Mouse (Mus musculus) ovary, adult 18-20 months (tissue): ENCODE data around the gene Med22.
"Not testable (repeated sequence)": the region's sequence is repeated elsewhere in the genome, so short reads cannot be mapped to it uniquely, and the experiment has no call there.

Source experiments
- DNase-seq: peaks from one replicate; pipeline ENCODE4 v3.0.0; 2022; ENCODE audit warnings: low spot score, mixed read lengths

Gene Med22

DNA sequence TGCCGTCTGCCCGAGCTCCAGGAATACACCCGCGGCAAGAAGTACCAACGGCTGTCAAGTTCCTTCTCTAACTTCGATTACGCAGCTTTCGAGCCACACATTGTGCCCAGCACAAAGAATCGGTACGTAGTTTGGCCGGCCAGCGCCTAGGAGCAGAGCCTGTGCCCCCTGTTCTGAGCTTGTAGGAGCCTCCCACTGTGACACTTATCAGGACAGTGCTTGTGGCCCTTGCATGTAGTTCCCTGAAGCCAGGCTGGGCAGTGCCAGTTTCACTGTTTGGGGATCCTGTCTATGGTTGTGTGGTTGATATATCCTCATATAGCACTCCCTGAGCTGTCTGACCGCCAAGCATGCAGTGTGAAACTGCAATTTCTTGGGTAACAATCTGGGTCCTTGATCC lies 6.3 kb upstream of the Med22 start:
- no peak for DNase-seq

DNA sequence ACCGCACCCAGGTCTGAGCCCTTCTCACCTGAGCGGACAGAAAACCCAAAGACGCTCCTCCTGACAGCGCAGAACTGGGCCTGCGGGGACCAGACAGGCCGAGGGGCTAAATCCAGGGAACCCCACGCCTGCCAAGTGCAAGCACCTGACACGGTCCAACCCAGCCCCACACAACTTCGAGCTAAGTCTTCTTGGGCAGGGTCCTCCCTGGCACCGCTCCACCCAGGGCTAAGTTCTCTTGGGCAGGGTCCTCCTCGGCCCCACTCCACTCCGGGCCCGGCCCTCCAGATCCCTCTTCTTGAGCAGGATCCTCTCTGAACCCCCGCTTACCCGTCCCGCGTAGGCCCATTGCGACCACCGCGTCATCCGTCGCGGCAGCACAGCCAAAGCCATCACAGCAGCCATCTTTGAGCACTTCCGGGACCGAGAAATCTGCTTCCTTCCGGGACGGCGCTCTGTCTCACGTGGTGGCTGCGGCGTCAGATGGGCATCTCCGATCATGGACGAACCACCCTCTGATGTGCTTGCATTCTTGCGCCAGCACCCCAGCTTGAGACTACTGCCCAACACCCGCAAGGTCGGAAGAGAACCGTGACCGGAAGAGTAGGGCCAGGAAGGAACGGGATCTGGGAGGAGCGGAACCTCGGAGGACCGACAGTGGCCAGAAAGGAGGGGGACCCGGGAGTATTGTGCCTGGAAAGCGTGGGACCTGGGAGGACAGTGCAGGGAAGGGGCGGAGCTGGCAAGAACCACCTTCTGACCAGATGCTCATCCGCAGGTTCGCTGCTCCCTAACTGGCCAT lies 5.7 kb upstream of the Med22 start, which contains the start of the genes Surf2 and Surf1:
TSS of gene Surf2 (plus strand) at position 441 of the 802 bp plus-strand sequence.
TSS of gene Surf1 (minus strand) at position 604 of the 802 bp plus-strand sequence.
- DNase-seq, result peak; percentile 67

DNA sequence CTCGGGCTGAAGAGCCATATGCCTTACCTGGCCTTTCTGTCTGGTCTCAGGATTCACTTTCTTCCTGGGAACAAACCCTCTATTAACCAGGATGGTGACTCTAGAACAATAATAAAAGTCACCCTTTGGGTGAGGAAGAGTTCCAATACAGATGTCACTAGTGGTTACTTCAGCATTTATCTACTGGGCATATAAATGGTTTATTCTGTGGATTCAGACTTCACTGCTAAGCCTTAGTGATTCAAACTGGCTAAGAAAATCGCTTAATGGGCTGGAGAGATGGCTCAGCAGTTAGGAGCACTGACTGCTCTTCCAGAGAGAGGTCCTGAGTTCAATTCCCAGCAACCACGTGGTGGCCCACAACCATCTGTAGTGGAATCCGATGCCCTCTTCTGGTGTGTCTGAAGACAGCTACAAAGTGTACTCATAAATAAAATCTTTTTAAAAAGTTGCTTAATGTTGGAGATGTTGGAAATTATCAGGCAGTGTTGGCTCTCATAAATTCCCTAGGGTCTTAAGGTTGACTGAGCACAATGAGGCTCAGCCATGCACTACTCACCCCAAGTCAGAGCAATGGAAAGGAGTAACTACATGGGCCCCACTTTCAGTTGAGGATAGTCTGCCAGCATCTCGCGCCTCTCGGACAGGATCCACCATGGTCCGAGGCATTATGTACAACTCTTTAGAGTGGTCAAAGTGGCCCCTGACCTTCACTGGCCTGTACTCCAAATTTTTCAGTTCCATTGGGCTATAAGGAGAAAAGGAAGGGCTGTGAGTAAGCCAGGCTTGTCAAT lies 3.9 kb upstream of the Med22 start:
- DNase-seq, result no peak

DNA sequence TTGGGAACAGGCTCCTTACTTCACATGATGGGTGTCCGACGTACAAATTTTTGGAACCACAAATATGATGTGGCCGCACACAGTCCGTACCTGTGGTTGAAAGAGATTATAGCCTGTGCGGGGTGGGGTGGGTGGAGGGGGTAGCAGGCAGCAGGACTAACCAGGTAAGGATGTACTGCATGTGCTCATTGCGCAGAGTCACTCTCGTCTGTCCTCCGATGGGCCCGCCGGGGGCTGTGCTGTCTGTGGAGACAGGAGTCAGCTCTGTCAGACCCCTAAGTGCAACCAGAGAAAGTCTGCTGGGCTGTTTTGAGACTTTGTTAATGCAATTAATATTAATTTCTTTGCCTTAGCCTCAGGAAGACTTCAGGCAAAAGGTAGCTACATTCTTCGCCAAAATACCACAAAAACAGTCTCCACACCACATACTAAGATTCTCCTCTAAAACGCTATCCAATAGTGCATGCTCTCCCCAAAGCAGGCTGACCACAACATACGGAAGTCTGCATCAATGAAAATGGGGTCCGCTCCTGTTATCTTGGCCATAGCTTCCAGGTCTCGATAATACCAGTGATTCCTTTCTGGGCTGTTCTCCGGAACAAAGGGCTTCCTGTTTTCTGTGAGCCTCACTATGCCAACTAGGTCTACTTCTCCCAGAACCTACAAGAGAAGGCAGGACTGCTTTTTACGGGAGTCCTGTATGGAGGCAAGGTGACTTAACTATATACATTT lies 3.1 kb upstream of the Med22 start:
- no peak for DNase-seq

DNA sequence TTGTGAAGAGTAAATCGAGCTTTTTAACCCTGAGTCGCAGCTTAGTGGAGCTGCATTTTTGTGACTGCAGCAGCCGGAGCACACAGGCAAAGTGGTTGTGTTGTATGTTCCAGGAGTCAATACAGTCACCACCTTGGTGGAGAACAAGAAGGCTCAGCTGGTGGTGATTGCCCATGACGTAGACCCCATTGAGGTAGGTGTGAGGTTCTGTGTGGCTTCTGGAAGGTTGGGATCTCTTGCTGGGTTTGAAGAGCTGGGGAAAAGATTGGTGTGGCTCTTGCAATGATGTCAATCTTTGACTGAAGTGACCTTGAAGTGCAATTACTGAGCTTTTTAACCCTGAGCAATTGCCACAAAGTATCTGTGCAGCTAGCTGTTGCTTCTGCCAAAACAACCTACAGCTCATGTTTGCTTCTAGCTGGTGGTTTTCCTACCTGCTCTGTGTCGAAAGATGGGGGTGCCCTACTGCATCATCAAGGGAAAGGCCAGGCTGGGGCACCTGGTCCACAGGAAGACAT lies 1.8 kb upstream of the Med22 start:
- DNase-seq, result no peak

DNA sequence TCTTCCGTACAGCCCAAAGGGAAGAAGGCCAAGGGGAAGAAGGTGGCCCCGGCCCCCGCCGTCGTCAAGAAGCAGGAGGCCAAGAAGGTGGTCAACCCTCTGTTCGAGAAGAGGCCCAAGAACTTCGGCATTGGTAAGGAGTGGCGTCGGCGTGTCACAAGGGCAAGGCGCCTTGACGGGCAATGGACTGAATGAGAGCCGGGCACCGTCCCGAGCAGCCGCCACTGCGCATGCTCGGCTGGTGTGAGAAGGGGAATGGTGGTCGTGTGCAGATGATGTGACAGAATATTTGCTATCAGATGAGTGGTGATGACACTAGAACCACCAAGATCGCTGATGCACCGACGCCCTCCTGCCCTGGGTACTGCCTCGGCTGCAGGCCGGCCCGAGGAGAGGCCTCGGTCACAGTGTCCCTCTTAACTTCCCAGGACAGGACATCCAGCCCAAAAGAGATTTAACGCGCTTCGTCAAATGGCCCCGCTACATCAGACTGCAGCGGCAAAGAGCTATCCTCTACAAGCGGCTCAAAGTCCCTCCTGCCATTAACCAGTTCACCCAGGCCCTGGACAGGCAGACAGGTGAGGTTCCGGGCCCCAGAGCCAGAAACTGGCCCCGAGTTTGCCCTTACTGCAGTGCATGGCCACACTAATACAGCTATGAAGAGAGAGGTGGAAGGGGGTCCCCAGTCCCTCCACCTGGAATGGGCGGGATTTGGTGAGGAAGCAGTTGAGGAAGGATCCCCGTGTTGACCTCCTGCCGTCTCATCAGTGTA lies 703 bp upstream of the Med22 start:
- DNase-seq, result no peak

DNA sequence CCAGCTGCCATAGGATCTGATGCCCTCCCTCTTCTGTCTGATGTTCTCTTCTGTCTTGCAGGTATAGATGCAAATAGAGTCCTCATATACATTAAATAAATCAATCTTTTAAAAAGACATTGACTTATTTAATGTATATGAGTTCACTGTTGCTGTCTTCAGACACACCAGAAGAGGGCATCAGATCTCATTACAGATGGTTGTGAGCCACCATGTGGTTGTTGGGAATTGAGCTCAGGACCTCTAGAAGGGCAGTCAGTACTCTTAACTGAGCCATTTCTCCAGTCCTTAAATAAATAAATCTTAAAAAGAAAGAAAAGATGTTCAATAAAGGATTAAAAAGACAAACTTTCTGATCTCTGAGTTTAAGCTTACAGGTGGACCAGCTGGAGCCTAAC lies 1.1 kb downstream of the Med22 start:
- no peak for DNase-seq

DNA sequence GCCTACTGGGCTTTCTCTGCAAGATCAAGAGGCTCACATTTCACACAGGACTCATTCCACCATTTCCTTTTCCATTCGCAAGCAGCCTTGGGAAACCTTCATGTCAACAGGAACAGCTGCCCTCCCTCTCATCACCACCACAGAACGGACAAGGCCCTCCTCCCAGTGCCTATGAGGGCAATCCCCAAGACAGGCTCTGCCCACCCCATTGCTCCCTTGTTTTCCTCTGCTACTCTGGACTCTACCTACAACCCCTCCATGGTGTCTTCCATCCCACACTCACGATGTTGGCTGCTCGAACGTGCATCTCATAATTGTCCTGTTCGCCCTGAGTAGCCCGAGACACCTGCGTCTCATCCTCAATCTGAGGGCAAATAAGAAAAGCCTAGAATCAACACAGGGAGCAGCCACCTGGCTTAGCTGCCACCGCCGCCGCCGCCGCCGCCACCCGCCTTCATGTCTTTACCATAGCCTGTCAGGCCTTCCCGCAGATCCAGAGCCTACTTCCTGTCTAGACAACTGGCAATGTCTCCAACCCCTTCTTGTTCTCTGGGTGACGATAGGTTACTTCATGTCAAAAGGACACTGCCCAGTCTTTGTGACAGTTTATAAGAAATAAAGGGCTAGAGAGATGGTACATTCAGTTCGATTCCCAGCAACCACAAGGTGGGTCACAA lies 1.6 kb downstream of the Med22 start:
- no peak for DNase-seq

DNA sequence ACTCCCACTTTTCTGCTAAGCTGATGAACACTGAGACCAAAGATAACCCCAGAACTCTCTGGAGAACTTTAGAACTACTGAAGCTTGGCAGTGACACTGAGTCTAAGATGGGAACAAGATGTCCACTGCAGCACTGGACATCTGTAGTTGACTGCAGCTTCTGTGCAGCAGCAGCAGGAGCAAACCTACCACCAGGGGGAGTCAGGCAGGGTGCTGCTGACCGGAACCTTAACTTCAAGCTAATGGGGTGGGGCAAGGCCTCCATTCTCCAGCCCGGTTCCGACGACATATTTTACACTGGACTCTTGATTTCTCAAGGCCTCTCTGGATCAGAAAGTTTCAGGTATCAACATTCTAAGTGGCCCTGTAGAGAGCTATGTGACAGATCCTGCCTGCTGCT lies 3.4 kb downstream of the Med22 start:
- DNase-seq, result no peak

DNA sequence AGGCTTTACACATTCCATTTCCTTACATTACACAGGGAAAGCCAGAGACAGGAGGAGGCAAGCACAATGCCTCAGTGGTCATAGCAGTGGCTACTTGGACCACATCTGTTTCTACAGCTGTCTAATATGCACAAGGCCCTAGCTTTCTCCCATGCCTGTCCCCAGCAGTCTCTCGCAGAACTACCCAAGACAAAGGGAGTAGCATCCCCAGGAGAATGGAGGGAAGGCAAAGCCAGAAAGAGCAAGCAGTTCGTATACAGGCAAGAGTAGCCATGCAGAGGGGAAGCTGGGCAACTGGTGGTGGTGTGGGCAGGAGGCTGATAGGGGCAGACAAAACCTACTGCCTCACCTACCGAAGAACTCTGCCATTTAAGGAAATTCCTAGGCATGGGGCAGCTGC lies 4.0 kb downstream of the Med22 start:
- DNase-seq, result no peak

DNA sequence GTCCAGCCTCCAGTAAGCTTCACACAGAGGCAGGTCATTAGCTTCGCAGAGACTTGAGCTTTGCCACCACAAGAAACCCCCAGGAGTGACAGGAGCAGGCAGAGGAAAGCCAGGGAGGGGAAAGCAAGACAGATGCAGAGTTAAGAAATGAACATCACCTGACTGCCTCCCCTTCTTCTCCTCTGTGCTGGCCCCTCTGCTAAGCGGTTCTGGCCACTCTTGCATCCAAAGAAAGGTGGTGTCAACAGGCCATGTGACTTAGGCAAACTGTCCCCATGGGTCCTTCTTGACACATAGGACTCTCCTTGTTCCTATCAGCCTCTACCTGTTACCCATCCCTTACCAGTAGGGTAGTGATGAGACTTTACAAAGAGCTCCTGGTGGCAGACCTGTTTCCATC lies 4.5 kb downstream of the Med22 start:
- DNase-seq, result no peak

DNA sequence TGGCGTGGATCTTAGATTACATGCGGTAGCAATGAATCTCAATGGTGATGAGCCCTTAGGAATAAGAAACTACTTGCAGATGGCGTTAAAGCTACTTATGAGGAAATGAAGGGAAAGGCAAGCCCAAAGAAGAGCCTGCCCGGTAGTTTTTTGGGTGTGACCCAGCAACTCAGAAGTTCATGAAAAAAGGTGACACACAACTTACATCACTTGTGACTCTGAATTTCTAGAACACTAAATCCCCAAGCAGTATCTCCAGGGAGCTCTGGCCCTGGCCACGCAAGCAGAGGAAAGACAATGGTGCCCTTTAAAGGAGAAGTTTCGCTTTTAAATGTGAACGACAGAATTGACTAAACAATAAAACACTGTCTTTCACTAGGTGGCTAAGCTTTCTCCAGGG lies 7.2 kb downstream of the Med22 start:
- DNase-seq, result no peak

DNA sequence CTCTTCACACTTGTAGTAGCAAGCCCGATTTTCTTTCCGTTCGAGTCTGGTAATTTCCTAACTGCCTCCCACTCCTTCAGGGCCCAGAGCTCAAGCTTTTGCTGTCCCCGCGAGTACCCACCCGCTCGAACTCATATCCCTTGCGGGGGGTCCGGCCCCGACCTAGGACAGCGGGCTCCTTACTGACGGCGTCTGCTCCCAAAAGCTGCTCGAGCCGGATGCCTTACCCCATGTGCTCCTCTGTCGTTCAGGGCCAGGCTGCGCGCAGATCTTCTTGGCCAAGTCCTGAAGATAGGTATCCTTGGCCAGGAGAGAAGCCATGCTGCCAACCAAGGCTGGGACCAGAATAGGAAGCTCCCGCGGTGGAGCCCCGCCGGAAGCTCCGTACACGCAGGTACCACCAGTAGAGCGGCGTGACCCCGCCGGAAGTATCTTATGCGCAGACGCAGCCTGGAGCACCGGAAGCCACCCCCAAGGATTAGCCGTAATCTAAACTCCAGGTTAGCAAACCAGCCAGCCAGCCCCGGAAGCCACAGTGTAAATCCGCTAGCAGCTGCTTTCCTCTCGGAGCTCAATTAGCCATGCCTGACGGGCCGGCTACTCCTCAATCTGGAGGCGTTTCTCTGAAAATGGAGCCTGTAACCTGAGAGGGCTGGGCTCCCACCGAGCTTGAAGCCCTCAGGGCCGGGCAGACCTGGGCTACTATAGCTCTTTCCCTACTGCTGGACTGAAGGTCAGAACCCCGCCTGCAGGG lies 7.8 kb downstream of the Med22 start, which contains the start of gene Surf6:
TSS of gene Surf6 (minus strand) at position 413 of the 754 bp plus-strand sequence.
- DNase-seq, result peak; percentile 95

DNA sequence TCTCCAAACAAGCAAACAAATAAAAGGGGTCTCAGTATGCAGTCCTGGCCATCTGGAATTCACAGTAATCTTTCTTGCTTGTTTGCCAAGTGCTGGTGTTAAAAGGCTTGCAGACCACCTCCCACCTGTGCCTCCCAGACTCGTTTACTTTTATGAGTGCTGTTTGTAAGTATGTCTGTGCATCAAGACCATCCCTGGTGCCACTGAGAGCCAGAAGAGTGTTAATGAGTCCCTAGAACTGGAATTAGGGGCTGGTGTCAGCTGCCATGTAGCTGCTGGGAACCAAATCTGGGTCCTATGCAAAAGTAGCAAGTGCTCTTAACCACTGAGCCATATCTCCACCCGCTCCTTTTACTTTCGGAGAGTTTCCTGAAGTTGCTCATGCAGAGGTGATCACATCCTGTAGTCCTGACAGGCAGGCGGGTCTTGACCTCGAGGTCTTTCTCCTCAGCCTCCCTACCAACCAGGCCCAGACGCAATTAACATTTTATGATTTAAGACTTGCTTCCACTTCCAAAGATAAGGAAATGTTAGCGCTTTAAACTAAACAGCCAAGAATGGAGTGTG lies 8.6 kb downstream of the Med22 start:
- no peak for DNase-seq

DNA sequence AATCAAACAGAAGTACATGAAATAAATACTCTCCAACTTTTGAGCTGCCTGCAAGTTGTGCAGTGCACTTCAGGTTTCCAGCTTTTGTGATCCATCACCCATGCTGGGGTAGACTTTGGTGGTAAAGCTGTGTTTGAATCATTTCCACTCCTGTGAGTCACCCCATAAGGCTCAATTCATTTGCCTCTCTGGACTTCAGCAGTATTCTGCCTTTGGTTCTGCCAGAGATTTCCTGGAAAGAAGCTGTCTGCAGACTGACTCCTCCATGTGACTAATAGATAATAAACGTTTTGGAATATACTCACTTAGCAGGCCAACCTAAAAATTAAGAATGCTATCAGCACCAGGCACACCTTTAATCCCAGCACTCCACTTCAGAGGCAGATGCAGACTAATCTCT lies 9.7 kb downstream of the Med22 start:
- no peak for DNase-seq

DNA sequence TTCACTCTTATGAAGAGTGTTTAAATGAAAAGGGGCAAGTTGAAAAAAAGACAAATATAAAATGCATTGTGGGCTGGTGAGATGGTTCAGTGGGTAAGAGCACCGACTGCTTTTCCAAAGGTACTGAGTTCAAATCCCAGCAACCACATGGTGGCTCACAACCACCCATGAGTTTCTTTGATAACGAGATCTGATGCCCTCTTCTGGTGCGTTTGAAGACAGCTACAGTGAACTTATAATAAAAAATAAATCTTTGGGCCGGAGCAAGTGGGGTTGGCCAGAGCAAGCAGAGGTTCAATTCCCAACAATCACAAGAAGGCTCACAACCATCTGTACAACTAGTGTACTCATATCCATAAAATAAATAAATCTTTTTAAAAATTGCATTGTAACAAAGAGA lies 14.6 kb downstream of the Med22 start:
- DNase-seq, result no peak

DNA sequence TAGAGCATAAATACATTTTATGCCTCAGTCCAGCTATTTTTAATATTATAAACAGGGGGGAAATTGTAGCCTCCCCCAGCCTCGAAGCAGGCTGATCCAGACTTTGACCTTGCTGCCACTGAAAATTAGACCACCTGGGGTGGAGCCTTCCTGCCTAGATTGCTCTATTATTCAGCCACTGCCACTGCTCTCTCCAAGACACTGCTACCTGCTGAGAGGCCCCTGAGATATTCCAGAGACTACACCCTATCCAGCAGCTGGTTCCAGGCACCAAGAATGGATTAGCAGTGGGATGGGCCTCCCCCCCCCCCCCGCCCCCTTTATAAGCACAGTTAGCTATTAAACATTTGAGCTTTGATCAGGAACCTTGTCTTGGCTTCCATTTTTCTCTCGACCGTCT lies 24.3 kb downstream of the Med22 start:
- not testable (repeated sequence) for DNase-seq

DNA sequence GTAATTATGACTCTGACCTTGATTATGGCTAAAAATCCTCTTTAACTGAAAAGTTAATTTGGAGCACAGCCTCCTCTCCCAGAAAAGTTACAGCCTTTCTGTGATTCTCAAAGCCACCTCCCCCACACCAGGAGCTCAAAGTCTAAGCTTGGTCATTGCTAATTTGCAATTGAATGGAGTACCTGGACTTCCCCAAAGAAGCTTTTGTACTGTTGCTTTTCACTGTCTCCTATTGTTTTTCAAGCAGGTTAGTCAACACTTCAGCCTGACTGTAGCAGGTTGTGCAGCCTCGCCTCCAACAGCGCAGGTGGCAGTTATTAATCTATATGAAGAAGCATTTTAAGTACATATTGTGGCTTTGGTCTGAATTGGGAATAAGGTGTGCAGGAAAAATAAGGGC lies 24.9 kb downstream of the Med22 start:
- DNase-seq, result not testable (repeated sequence)

DNA sequence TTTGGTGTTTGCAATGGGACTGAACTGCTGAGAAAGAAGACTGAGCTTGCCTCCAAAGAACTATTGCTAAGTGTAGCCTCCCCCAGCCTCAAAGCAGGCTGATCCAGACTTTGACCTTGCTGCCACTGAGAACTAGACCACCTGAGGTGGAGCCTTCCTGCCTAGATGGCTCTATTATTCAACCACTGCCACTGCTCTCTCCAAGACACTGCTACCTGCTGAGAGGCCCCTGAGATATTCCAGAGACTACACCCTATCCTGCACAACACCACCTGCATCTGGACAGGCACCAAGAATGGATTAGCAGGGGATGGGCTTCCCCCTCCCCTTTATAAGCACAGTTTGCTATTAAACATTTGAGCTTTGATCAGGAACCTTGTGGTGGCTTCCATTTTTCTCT lies 31.9 kb downstream of the Med22 start:
- DNase-seq, result no peak

DNA sequence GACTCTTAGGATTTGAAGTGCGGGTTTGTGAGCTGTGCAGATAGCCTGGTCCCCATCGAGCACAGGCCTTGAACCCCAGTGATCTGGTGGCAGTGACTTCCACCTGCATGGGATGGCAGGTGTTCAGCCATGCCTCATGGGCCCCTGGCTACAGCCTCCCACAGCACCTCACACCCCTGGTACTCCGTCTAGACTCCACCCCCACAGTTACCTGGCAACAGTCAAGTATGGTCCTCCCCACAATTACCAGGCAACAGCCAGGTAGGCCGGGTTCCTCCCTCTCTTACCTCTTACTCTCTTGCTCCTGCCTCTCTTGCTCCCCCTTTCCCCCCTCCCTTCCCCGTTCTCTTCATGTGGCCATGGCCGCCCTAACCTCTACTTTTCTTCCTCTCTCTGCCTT lies 39.8 kb downstream of the Med22 start:
- DNase-seq, result no peak
